In genomic region chr4:87062771-87063253, GRCm38 (mm10) we compare ENCODE assay signal across 14 mouse cellular contexts.
DNase-seq lines count a peak whose midpoint lies in the region; ATAC-seq lines count a peak whose summit lies in the region.
"Had no signal": no experiment of that assay in that cellular context is flagged by ENCODE, and none has a peak within 500 bp of the region (broad histone marks: within the 10 kb centered on the region; RNA-seq: fewer than 3 reads in every experiment).

No protein-coding gene starts in this region.

- H3K4me2 ChIP-seq in heart, embryonic 16.5 days (ENCODE audit: low read depth, low read length): no peak overlapping the region
- no peak overlapping the region for H3K4me2 ChIP-seq in kidney, embryonic 15.5 days
- H3K4me2 ChIP-seq: intestine, embryonic 15.5 days; limb, embryonic 15.5 days; lung, embryonic 14.5 days; stomach, embryonic 15.5 days had no signal

- no peaks in the 10 kb centered on the region for H3K9me3 ChIP-seq in heart, embryonic 16.5 days (replicated peaks; ENCODE audit: control insufficient read depth, low read length)
- H3K9me3 ChIP-seq in kidney, embryonic 15.5 days (replicated peaks): no peaks in the 10 kb centered on the region
- H3K9me3 ChIP-seq: intestine, embryonic 15.5 days; limb, embryonic 15.5 days; stomach, embryonic 15.5 days had no signal

- 58% methylated on average over 6 of the region's 6 CpGs for WGBS in heart, embryonic 16.5 days
- 67% methylated on average over 6 of the region's 6 CpGs for WGBS in kidney, embryonic 15.5 days

- no peak overlapping the region for H3K9ac ChIP-seq in heart, embryonic 16.5 days (ENCODE audit: low read length)
- no peak overlapping the region for H3K9ac ChIP-seq in kidney, embryonic 15.5 days
- H3K9ac ChIP-seq: intestine, embryonic 15.5 days; limb, embryonic 15.5 days; lung, embryonic 14.5 days; stomach, embryonic 15.5 days had no signal

- no peaks in the 10 kb centered on the region for H3K36me3 ChIP-seq in heart, embryonic 16.5 days (ENCODE audit: control insufficient read depth, insufficient read depth)
- no peaks in the 10 kb centered on the region for H3K36me3 ChIP-seq in kidney, embryonic 15.5 days
- H3K36me3 ChIP-seq: intestine, embryonic 15.5 days; limb, embryonic 15.5 days; stomach, embryonic 15.5 days had no signal

- H3K4me1 ChIP-seq in heart, embryonic 16.5 days (ENCODE audit: control insufficient read depth, insufficient read depth, low read length): peaks cover 14% of the 10 kb centered on the region
- H3K4me1 ChIP-seq in kidney, embryonic 15.5 days: no peaks in the 10 kb centered on the region
- H3K4me1 ChIP-seq: intestine, embryonic 15.5 days; limb, embryonic 15.5 days; stomach, embryonic 15.5 days had no signal

- no peak for DNase-seq in heart, adult 18-20 months
- peak; percentile 81 for DNase-seq in right cerebral cortex, adult 18-20 months
- DNase-seq in right cerebral cortex, postnatal 4 days: no peak
- peak; percentile 42 for DNase-seq in left cerebral cortex, adult 11 months (ENCODE audit: low spot score)
- DNase-seq in kidney, adult 11 months: no peak
- DNase-seq: kidney, postnatal 4 days; lung, embryonic 14.5 days had no signal

- no peak overlapping the region for H3K4me3 ChIP-seq in heart, embryonic 16.5 days (ENCODE audit: low read length)
- H3K4me3 ChIP-seq in kidney, embryonic 15.5 days (replicated peaks): no peak overlapping the region
- H3K4me3 ChIP-seq: intestine, embryonic 15.5 days; limb, embryonic 15.5 days; stomach, embryonic 15.5 days had no signal

- no peak for ATAC-seq in heart, embryonic 16.5 days (replicated peaks; ENCODE audit: extremely low read depth, insufficient read depth, low FRiP score)
- no peak for ATAC-seq in kidney, embryonic 15.5 days (replicated peaks; ENCODE audit: low FRiP score)
- ATAC-seq: intestine, embryonic 15.5 days; midbrain, embryonic 16.5 days; Patski had no signal

- peak overlapping the region; percentile 10; the same call in 1 of the 2 replicates for H3K27ac ChIP-seq in heart, embryonic 16.5 days (ENCODE audit: low read length)
- H3K27ac ChIP-seq in kidney, embryonic 15.5 days: no peak overlapping the region
- H3K27ac ChIP-seq: intestine, embryonic 15.5 days; limb, embryonic 15.5 days; stomach, embryonic 15.5 days had no signal

- H3K27me3 ChIP-seq in heart, embryonic 16.5 days (ENCODE audit: control insufficient read depth, insufficient read depth, low read length): no peaks in the 10 kb centered on the region
- H3K27me3 ChIP-seq in kidney, embryonic 15.5 days: no peaks in the 10 kb centered on the region
- H3K27me3 ChIP-seq: intestine, embryonic 15.5 days; limb, embryonic 15.5 days; Patski; stomach, embryonic 15.5 days had no signal

Comparison
In these comparisons a context has a peak if more than half of its experiments do, and no peak if none do; other contexts are left out.
1. DNase-seq: peak in right cerebral cortex, adult 18-20 months (single experiment) and left cerebral cortex, adult 11 months (single experiment); none in heart, adult 18-20 months (0 of 2), right cerebral cortex, postnatal 4 days (single experiment) and kidney, adult 11 months (single experiment).